Mouse (Mus musculus) E14TG2a.4 (cell line): ENCODE measurements around the gene Hfe2.

Experiments used
- CTCF ChIP-seq: conservative IDR thresholded peaks from 2 replicates; pipeline ENCODE4 v1.5.1; 2014; ENCODE audit warnings: low read length
- NANOG ChIP-seq: IDR thresholded peaks from 2 replicates; pipeline ENCODE4 v1.6.1; 2014; ENCODE audit warnings: borderline replicate concordance, low read length, mixed read lengths
- POU5F1 ChIP-seq: IDR thresholded peaks from 2 replicates; pipeline ENCODE4 v1.6.1; 2014; ENCODE audit warnings: low read length, borderline replicate concordance

GRCm38 (mm10) chr3:96500691-96501265 lies 24.2 kb upstream of the Hfe2 start:
- TF ChIP-seq POU5F1 = no peak
- TF ChIP-seq CTCF = no peak
- TF ChIP-seq NANOG = no peak
